Mouse (Mus musculus): ENCODE measurements at regions not wholly inside any gene's neighbourhood (a gene's known extent, or its start where the extent isn't known, plus 50 kb on each side); places are given as distances from the start of the nearest gene placed in this dataset.

- ATAC-seq (ENCODE audit: low FRiP score) (no peak), DNase-seq (ENCODE audit: low spot score) (no peak)
- 86% methylated on average over 1 of the region's 1 CpGs for WGBS
- Histone ChIP-seq H3K9me3 (ENCODE audit: control insufficient read depth, low read length) (no peaks in the 10 kb centered on the region), H3K4me3 (ENCODE audit: low read depth, low read length) (no peak overlapping the region), H3K27me3 (ENCODE audit: control insufficient read depth, insufficient read depth, low read length) (no peaks in the 10 kb centered on the region), H3K4me1 (replicated peaks; ENCODE audit: control insufficient read depth, insufficient read depth, low read length) (no peaks in the 10 kb centered on the region), H3K9ac (ENCODE audit: low read depth, low read length) (no peak overlapping the region), H3K27ac (ENCODE audit: low read depth, low read length) (no peak overlapping the region), H3K4me2 (replicated peaks; ENCODE audit: low read depth, low read length) (no peak overlapping the region), H3K36me3 (ENCODE audit: control insufficient read depth, insufficient read depth, low read length) (no peaks in the 10 kb centered on the region)
Measured at GRCm38 (mm10) chr9:98091105-98091504, 58.1 kb upstream of the Clstn2 start.

- H3K27ac ChIP-seq (ENCODE audit: low read depth, low read length): no peak overlapping the region
- ATAC-seq (ENCODE audit: low FRiP score) (no peak), DNase-seq (ENCODE audit: low spot score) (no peak)
- H3K9ac ChIP-seq (ENCODE audit: low read depth, low read length): no peak overlapping the region
- no peaks in the 10 kb centered on the region for H3K4me1 ChIP-seq (replicated peaks; ENCODE audit: control insufficient read depth, insufficient read depth, low read length)
- no peak overlapping the region for H3K4me3 ChIP-seq (ENCODE audit: low read depth, low read length)
- no peaks in the 10 kb centered on the region for H3K36me3 ChIP-seq (ENCODE audit: control insufficient read depth, insufficient read depth, low read length)
- H3K9me3 ChIP-seq (ENCODE audit: control insufficient read depth, low read length): no peaks in the 10 kb centered on the region
- WGBS: 87% methylated on average over 10 of the region's 10 CpGs
- no peak overlapping the region for H3K4me2 ChIP-seq (replicated peaks; ENCODE audit: low read depth, low read length)
- no peaks in the 10 kb centered on the region for H3K27me3 ChIP-seq (ENCODE audit: control insufficient read depth, insufficient read depth, low read length)
Measured at GRCm38 (mm10) chr9:98095064-98095790, 62.2 kb upstream of the Clstn2 start.

- H3K27ac ChIP-seq (ENCODE audit: low read depth, low read length): no peak overlapping the region
- H3K4me1 ChIP-seq (replicated peaks; ENCODE audit: control insufficient read depth, insufficient read depth, low read length): no peaks in the 10 kb centered on the region
- no peak overlapping the region for H3K4me2 ChIP-seq (replicated peaks; ENCODE audit: low read depth, low read length)
- H3K9me3 ChIP-seq (ENCODE audit: control insufficient read depth, low read length): no peaks in the 10 kb centered on the region
- no peaks in the 10 kb centered on the region for H3K36me3 ChIP-seq (ENCODE audit: control insufficient read depth, insufficient read depth, low read length)
- H3K9ac ChIP-seq (ENCODE audit: low read depth, low read length): no peak overlapping the region
- DNase-seq (ENCODE audit: low spot score) (peak; percentile 2), ATAC-seq (ENCODE audit: low FRiP score) (no peak)
- WGBS: 61% methylated on average over 6 of the region's 6 CpGs
- no peaks in the 10 kb centered on the region for H3K27me3 ChIP-seq (ENCODE audit: control insufficient read depth, insufficient read depth, low read length)
- no peak overlapping the region for H3K4me3 ChIP-seq (ENCODE audit: low read depth, low read length)
Measured at GRCm38 (mm10) chr9:98123390-98123789, 90.4 kb upstream of the Clstn2 start.

GRCm38 (mm10) chr9:98129596-98129995, 96.6 kb upstream of the Clstn2 start:
- no peaks in the 10 kb centered on the region for H3K36me3 ChIP-seq (ENCODE audit: control insufficient read depth, insufficient read depth, low read length)
- no peak overlapping the region for H3K27ac ChIP-seq (ENCODE audit: low read depth, low read length)
- no peaks in the 10 kb centered on the region for H3K27me3 ChIP-seq (ENCODE audit: control insufficient read depth, insufficient read depth, low read length)
- WGBS: 80% methylated on average over 4 of the region's 4 CpGs
- H3K4me2 ChIP-seq (replicated peaks; ENCODE audit: low read depth, low read length): no peak overlapping the region
- no peaks in the 10 kb centered on the region for H3K9me3 ChIP-seq (ENCODE audit: control insufficient read depth, low read length)
- no peak overlapping the region for H3K9ac ChIP-seq (ENCODE audit: low read depth, low read length)
- ATAC-seq (ENCODE audit: low FRiP score) (no peak), DNase-seq (ENCODE audit: low spot score) (no peak)
- H3K4me3 ChIP-seq (ENCODE audit: low read depth, low read length): no peak overlapping the region
- no peaks in the 10 kb centered on the region for H3K4me1 ChIP-seq (replicated peaks; ENCODE audit: control insufficient read depth, insufficient read depth, low read length)

GRCm38 (mm10) chr9:98130849-98131248, 97.9 kb upstream of the Clstn2 start:
- DNase-seq (ENCODE audit: low spot score): peak; percentile 3

GRCm38 (mm10) chr9:98140546-98140945, 107.6 kb upstream of the Clstn2 start:
- H3K4me2 ChIP-seq (replicated peaks; ENCODE audit: low read depth, low read length): no peak overlapping the region
- no peak overlapping the region for H3K27ac ChIP-seq (ENCODE audit: low read depth, low read length)
- H3K9ac ChIP-seq (ENCODE audit: low read depth, low read length): no peak overlapping the region
- no peak for DNase-seq (ENCODE audit: low spot score)
- H3K4me1 ChIP-seq (replicated peaks; ENCODE audit: control insufficient read depth, insufficient read depth, low read length): no peaks in the 10 kb centered on the region
- ATAC-seq (ENCODE audit: low FRiP score): no peak
- no peak overlapping the region for H3K4me3 ChIP-seq (ENCODE audit: low read depth, low read length)
- H3K27me3 ChIP-seq (ENCODE audit: control insufficient read depth, insufficient read depth, low read length): no peaks in the 10 kb centered on the region
- H3K36me3 ChIP-seq (ENCODE audit: control insufficient read depth, insufficient read depth, low read length): no peaks in the 10 kb centered on the region
- no peaks in the 10 kb centered on the region for H3K9me3 ChIP-seq (ENCODE audit: control insufficient read depth, low read length)

More at GRCm38 (mm10) chr9:98130849-98131248, 97.9 kb upstream of the Clstn2 start:
- WGBS: 88% methylated on average over 5 of the region's 5 CpGs
- no peak overlapping the region for H3K4me2 ChIP-seq (replicated peaks; ENCODE audit: low read depth, low read length)
- H3K9ac ChIP-seq (ENCODE audit: low read depth, low read length): no peak overlapping the region
- no peaks in the 10 kb centered on the region for H3K27me3 ChIP-seq (ENCODE audit: control insufficient read depth, insufficient read depth, low read length)
- H3K27ac ChIP-seq (ENCODE audit: low read depth, low read length): no peak overlapping the region
- H3K9me3 ChIP-seq (ENCODE audit: control insufficient read depth, low read length): no peaks in the 10 kb centered on the region
- H3K4me1 ChIP-seq (replicated peaks; ENCODE audit: control insufficient read depth, insufficient read depth, low read length): no peaks in the 10 kb centered on the region
- H3K4me3 ChIP-seq (ENCODE audit: low read depth, low read length): no peak overlapping the region
- no peak for ATAC-seq (ENCODE audit: low FRiP score)
- H3K36me3 ChIP-seq (ENCODE audit: control insufficient read depth, insufficient read depth, low read length): no peaks in the 10 kb centered on the region

GRCm38 (mm10) chr9:98142121-98142520, 109.1 kb upstream of the Clstn2 start:
- ATAC-seq (ENCODE audit: low FRiP score) (no peak), DNase-seq (ENCODE audit: low spot score) (no peak)
- Histone ChIP-seq H3K27ac (ENCODE audit: low read depth, low read length) (no peak overlapping the region), H3K27me3 (ENCODE audit: control insufficient read depth, insufficient read depth, low read length) (no peaks in the 10 kb centered on the region), H3K36me3 (ENCODE audit: control insufficient read depth, insufficient read depth, low read length) (no peaks in the 10 kb centered on the region), H3K4me1 (replicated peaks; ENCODE audit: control insufficient read depth, insufficient read depth, low read length) (no peaks in the 10 kb centered on the region), H3K9me3 (ENCODE audit: control insufficient read depth, low read length) (no peaks in the 10 kb centered on the region), H3K4me3 (ENCODE audit: low read depth, low read length) (no peak overlapping the region), H3K9ac (ENCODE audit: low read depth, low read length) (no peak overlapping the region), H3K4me2 (replicated peaks; ENCODE audit: low read depth, low read length) (no peak overlapping the region)
- 81% methylated on average over 7 of the region's 7 CpGs for WGBS

GRCm38 (mm10) chr9:98146901-98147300, 113.9 kb upstream of the Clstn2 start:
- WGBS: 83% methylated on average over 5 of the region's 5 CpGs
- ATAC-seq (ENCODE audit: low FRiP score): no peak

GRCm38 (mm10) chr9:98158421-98158820, 125.4 kb upstream of the Clstn2 start:
- Histone ChIP-seq H3K4me2 (replicated peaks; ENCODE audit: low read depth, low read length) (no peak overlapping the region), H3K4me3 (ENCODE audit: low read depth, low read length) (no peak overlapping the region), H3K4me1 (replicated peaks; ENCODE audit: control insufficient read depth, insufficient read depth, low read length) (no peaks in the 10 kb centered on the region), H3K27me3 (ENCODE audit: control insufficient read depth, insufficient read depth, low read length) (no peaks in the 10 kb centered on the region), H3K9ac (ENCODE audit: low read depth, low read length) (no peak overlapping the region), H3K9me3 (ENCODE audit: control insufficient read depth, low read length) (no peaks in the 10 kb centered on the region), H3K36me3 (ENCODE audit: control insufficient read depth, insufficient read depth, low read length) (no peaks in the 10 kb centered on the region), H3K27ac (ENCODE audit: low read depth, low read length) (no peak overlapping the region)
- 89% methylated on average over 2 of the region's 2 CpGs for WGBS
- DNase-seq (ENCODE audit: low spot score): no peak
- ATAC-seq (ENCODE audit: low FRiP score): no peak

More at GRCm38 (mm10) chr9:98146901-98147300, 113.9 kb upstream of the Clstn2 start:
- H3K4me3 ChIP-seq (ENCODE audit: low read depth, low read length): no peak overlapping the region
- no peak overlapping the region for H3K4me2 ChIP-seq (replicated peaks; ENCODE audit: low read depth, low read length)
- H3K27me3 ChIP-seq (ENCODE audit: control insufficient read depth, insufficient read depth, low read length): no peaks in the 10 kb centered on the region
- H3K9ac ChIP-seq (ENCODE audit: low read depth, low read length): no peak overlapping the region
- no peak overlapping the region for H3K27ac ChIP-seq (ENCODE audit: low read depth, low read length)
- no peaks in the 10 kb centered on the region for H3K4me1 ChIP-seq (replicated peaks; ENCODE audit: control insufficient read depth, insufficient read depth, low read length)
- H3K9me3 ChIP-seq (ENCODE audit: control insufficient read depth, low read length): no peaks in the 10 kb centered on the region
- DNase-seq (ENCODE audit: low spot score): no peak
- H3K36me3 ChIP-seq (ENCODE audit: control insufficient read depth, insufficient read depth, low read length): no peaks in the 10 kb centered on the region

All from hindbrain, embryonic 11.5 days (tissue).